Mouse (Mus musculus): ENCODE results near the gene Trappc2. TPM values are rescaled to one million over a fixed set of nuclear protein-coding genes. Genes with fewer than 3 reads are reported as not detected.

Trappc2 gene
- total RNA-seq (2022) = 10 to 100 TPM; 15.3 to 28.8 (median 21.8) TPM

- DNase-seq = peak; percentile 3
These were observed at the start of gene Trappc2 for GRCm38 (mm10) chrX:166440036-166440615. Gene Trappc2, plus strand, starts transcription at chrX:166440574.

GRCm38 (mm10) chrX:166393753-166394152 is 46.6 kb upstream of the Trappc2 start:
- DNase-seq = no peak

GRCm38 (mm10) chrX:166407865-166408264 is 32.5 kb upstream of the Trappc2 start:
- DNase-seq = no peak

GRCm38 (mm10) chrX:166416196-166416595 is 24.2 kb upstream of the Trappc2 start:
- no peak for DNase-seq

- no peak for DNase-seq
These were observed 5.6 kb upstream of the Trappc2 start for GRCm38 (mm10) chrX:166434812-166435211.

- peak; percentile 81 for DNase-seq
These were observed 266 bp downstream of the Trappc2 start, which contains the start of gene Ofd1 for GRCm38 (mm10) chrX:166440616-166441063. Gene Ofd1, minus strand, starts transcription at chrX:166440704.

GRCm38 (mm10) chrX:166444552-166444951 is 4.2 kb downstream of the Trappc2 start:
- DNase-seq = no peak

- no peak for DNase-seq
These were observed 13.2 kb downstream of the Trappc2 start for GRCm38 (mm10) chrX:166453532-166453931.

GRCm38 (mm10) chrX:166454331-166454730 is 14.0 kb downstream of the Trappc2 start:
- no peak for DNase-seq

GRCm38 (mm10) chrX:166455525-166455924 is 15.2 kb downstream of the Trappc2 start:
- DNase-seq = no peak

- DNase-seq = no peak
These were observed 27.9 kb downstream of the Trappc2 start for GRCm38 (mm10) chrX:166468321-166468720.

GRCm38 (mm10) chrX:166472612-166473011 is 32.2 kb downstream of the Trappc2 start:
- no peak for DNase-seq

- DNase-seq = no peak
These were observed 37.0 kb downstream of the Trappc2 start for GRCm38 (mm10) chrX:166477393-166477792.

GRCm38 (mm10) chrX:166478631-166479364 is 38.4 kb downstream of the Trappc2 start:
- DNase-seq = no peak

GRCm38 (mm10) chrX:166479365-166479983 is 39.1 kb downstream of the Trappc2 start, which contains the start of gene Rab9:
Gene Rab9, minus strand, starts transcription at chrX:166479867.
- peak; percentile 85 for DNase-seq

GRCm38 (mm10) chrX:166495052-166495451 is 54.7 kb downstream of the Trappc2 start:
- no peak for DNase-seq

- DNase-seq = no peak
These were observed 57.4 kb downstream of the Trappc2 start for GRCm38 (mm10) chrX:166497771-166498170.

GRCm38 (mm10) chrX:166499496-166500190 is 59.3 kb downstream of the Trappc2 start:
- DNase-seq = no peak
